Mouse (Mus musculus): ENCODE measurements around the gene Apba3.

GRCm38 (mm10) chr10:81319741-81320549, 53.2 kb downstream of the Apba3 start:
- TF ChIP-seq GATA1 (IDR thresholded peaks at IDR 0.05; ENCODE audit: low read length) (no peak), TAL1 (IDR thresholded peaks at IDR 0.05; ENCODE audit: low read length) (no peak)

All from erythroblast, embryonic 14.5 days (primary cell).